Mouse (Mus musculus) midbrain, postnatal 0 days (tissue): Measurements from ENCODE around the gene Tmem203. TPM values are rescaled to one million over a fixed set of nuclear protein-coding genes. Genes with fewer than 3 reads are reported as not detected.

Source experiments
- ATAC-seq: fragments of 200-750 bp; cut with Nextera tagmentation; 2 replicates; pipeline ENCODE4 v1.8.0; 2017; ENCODE audit warnings: moderate number of reproducible peaks, mild to moderate bottlenecking, moderate TSS enrichment, moderate library complexity; ENCODE audit not compliant: low FRiP score
- DNase-seq: peaks from one replicate; pipeline ENCODE4 v3.0.0-alpha.2; 2015; ENCODE audit warnings: low spot score
- H3K27ac ChIP-seq: fragments of 300-500 bp; sonication (generic); 2 replicates; pipeline ENCODE4 v1.5.1; 2014; ENCODE audit warnings: low read depth, mild to moderate bottlenecking, low read length, mixed read lengths
- H3K27me3 ChIP-seq: fragments of 300-500 bp; sonication (generic); 2 replicates; pipeline ENCODE4 v1.6.1; 2014; ENCODE audit warnings: low read length, control low read depth, mixed read lengths; ENCODE audit not compliant: insufficient read depth
- H3K36me3 ChIP-seq: fragments of 300-500 bp; sonication (generic); 2 replicates; pipeline ENCODE4 v1.6.1; 2014; ENCODE audit warnings: low read length, control low read depth, mixed read lengths; ENCODE audit not compliant: insufficient read depth
- H3K4me1 ChIP-seq: fragments of 300-500 bp; sonication (generic); 2 replicates; pipeline ENCODE4 v1.6.1; 2014; ENCODE audit warnings: mild to moderate bottlenecking, control low read depth, antibody characterized with exemption, low read length, mixed read lengths; ENCODE audit not compliant: insufficient read depth
- H3K4me2 ChIP-seq: fragments of 300-500 bp; sonication (generic); 2 replicates; pipeline ENCODE4 v1.6.1; 2014; ENCODE audit warnings: low read depth, mild to moderate bottlenecking, low read length, mixed read lengths; ENCODE audit not compliant: poor library complexity, severe bottlenecking
- H3K4me3 ChIP-seq: fragments of 300-500 bp; sonication (generic); 2 replicates; pipeline ENCODE4 v1.5.1; 2014; ENCODE audit warnings: low read depth, mild to moderate bottlenecking, low read length, moderate library complexity
- H3K9ac ChIP-seq: fragments of 300-500 bp; sonication (generic); replicated peaks from 2 replicates; pipeline ENCODE4 v1.6.1; 2014; ENCODE audit warnings: mild to moderate bottlenecking, low read length, moderate library complexity, mixed read lengths; ENCODE audit not compliant: poor library complexity, severe bottlenecking
- H3K9me3 ChIP-seq: fragments of 300-500 bp; sonication (generic); 2 replicates; pipeline ENCODE4 v1.6.1; 2016; ENCODE audit warnings: low read length, control low read depth
- CTCF ChIP-seq: IDR thresholded peaks from 2 replicates; pipeline ENCODE4 v1.5.1; 2016; ENCODE audit warnings: antibody characterized with exemption, mild to moderate bottlenecking
- WGBS: fragments of 180-500 bp; shearing (Covaris S2); extraction: QIAGEN DNeasy Blood & Tissue Kit; methylation state at CpG from one replicate; pipeline ENCODE4 v1.1.7; 2014; 5-methylcytosine and 5-hydroxymethylcytosine counted together
- polyA plus RNA-seq: library from polyadenylated mRNA; unstranded; fragments of >200 nt; fragmentation: Nextera tagmentation; extraction: Ambion mirVana; gene quantifications from 2 replicates; pipeline ENCODE4 v1.2.1, GENCODE M21; 2015
- total RNA-seq: library from RNA; depleted of rRNA; stranded (reverse); fragments of >200 nt; gene quantifications from 2 replicates; pipeline ENCODE4 v1.2.3, GENCODE M21; 2014

Gene Tmem203
- total and polyA plus RNA-seq, 2 experiments from 2014 or later: 20.0 to 47.8 TPM

- Histone ChIP-seq H3K4me3 (no peak overlapping the region), H3K4me2 (no peak overlapping the region), H3K27ac (no peak overlapping the region), H3K36me3 (peaks cover 6% of the 10 kb centered on the region; the same call in 1 of the 2 replicates), H3K4me1 (no peaks in the 10 kb centered on the region), H3K9me3 (no peaks in the 10 kb centered on the region), H3K9ac (no peak overlapping the region), H3K27me3 (no peaks in the 10 kb centered on the region)
- ATAC-seq (no peak), DNase-seq (no peak)
- WGBS: 60% methylated on average over 2 of the region's 2 CpGs
- TF ChIP-seq CTCF: no peak
Measured at GRCm38 (mm10) chr2:25217666-25218065, 37.6 kb upstream of the Tmem203 start.

GRCm38 (mm10) chr2:25218445-25218844 is 36.8 kb upstream of the Tmem203 start, which contains the start of gene Fam166a:
Fam166a (plus strand) TSS chr2:25218745.
- no peaks in the 10 kb centered on the region for H3K9me3 ChIP-seq
- ATAC-seq (no peak), DNase-seq (no peak)
- peaks cover 3% of the 10 kb centered on the region; the same call in 1 of the 2 replicates for H3K4me1 ChIP-seq
- H3K27me3 ChIP-seq: no peaks in the 10 kb centered on the region
- TF ChIP-seq CTCF: no peak
- H3K27ac ChIP-seq: no peak within 1 kb of the TSS
- no peak within 1 kb of the TSS for H3K4me2 ChIP-seq
- peaks cover 6% of the 10 kb centered on the region; the same call in 1 of the 2 replicates for H3K36me3 ChIP-seq
- H3K4me3 ChIP-seq: no peak within 1 kb of the TSS
- H3K9ac ChIP-seq: no peak within 1 kb of the TSS

- DNase-seq (no peak), ATAC-seq (no peak)
- peaks cover 6% of the 10 kb centered on the region; the same call in 1 of the 2 replicates for H3K36me3 ChIP-seq
- no peak overlapping the region for H3K4me2 ChIP-seq
- 72% methylated on average over 5 of the region's 5 CpGs for WGBS
- peaks cover 6% of the 10 kb centered on the region; the same call in 1 of the 2 replicates for H3K4me1 ChIP-seq
- no peaks in the 10 kb centered on the region for H3K27me3 ChIP-seq
- no peak overlapping the region for H3K27ac ChIP-seq
- H3K9me3 ChIP-seq: no peaks in the 10 kb centered on the region
- H3K9ac ChIP-seq: no peak overlapping the region
- TF ChIP-seq CTCF: no peak
- no peak overlapping the region for H3K4me3 ChIP-seq
Measured at GRCm38 (mm10) chr2:25221331-25221772, 33.9 kb upstream of the Tmem203 start.

GRCm38 (mm10) chr2:25223681-25224491 is 31.4 kb upstream of the Tmem203 start:
- Histone ChIP-seq H3K4me2 (peak overlapping the region; percentile 86), H3K9ac (peak overlapping the region; percentile 89), H3K9me3 (no peaks in the 10 kb centered on the region), H3K4me3 (peak overlapping the region; percentile 85), H3K36me3 (peaks cover 6% of the 10 kb centered on the region; the same call in 1 of the 2 replicates), H3K27ac (peak overlapping the region; percentile 85), H3K27me3 (no peaks in the 10 kb centered on the region), H3K4me1 (peaks cover 6% of the 10 kb centered on the region; the same call in 1 of the 2 replicates)
- DNase-seq: peak; percentile 52
- ATAC-seq: peak; percentile 6; the same call in 1 of the 2 replicates
- 2% methylated on average over 51 of the region's 53 CpGs for WGBS
- no peak for TF ChIP-seq CTCF

GRCm38 (mm10) chr2:25224492-25224765 is 30.8 kb upstream of the Tmem203 start, which contains the start of gene Tubb4b:
Tubb4b (minus strand) TSS chr2:25224702.
- DNase-seq (no peak), ATAC-seq (no peak)
- Histone ChIP-seq H3K4me2 (peak within 1 kb of the TSS; percentile 86), H3K27me3 (no peaks in the 10 kb centered on the region), H3K36me3 (peaks cover 6% of the 10 kb centered on the region; the same call in 1 of the 2 replicates), H3K9ac (peak within 1 kb of the TSS; percentile 89), H3K4me1 (peaks cover 6% of the 10 kb centered on the region; the same call in 1 of the 2 replicates), H3K9me3 (no peaks in the 10 kb centered on the region), H3K4me3 (peak within 1 kb of the TSS; percentile 85), H3K27ac (peak within 1 kb of the TSS; percentile 87)
- peak; percentile 49 for TF ChIP-seq CTCF
- 0% methylated on average over 17 of the region's 17 CpGs for WGBS
